Mouse (Mus musculus): ENCODE measurements at regions not wholly inside any gene's neighbourhood (a gene's known extent, or its start where the extent isn't known, plus 50 kb on each side); places are given as distances from the start of the nearest gene placed in this dataset.
A peak's percentile ranks its signal among the peaks of the same experiment; 100 is the strongest.
"Not testable (repeated sequence)": the region's sequence is repeated elsewhere in the genome, so short reads cannot be mapped to it uniquely, and the experiment has no call there.

- DNase-seq (ENCODE audit: low spot score) = no peak
These were observed 53.6 kb upstream of the Wdfy3 start for GRCm38 (mm10) chr5:102123285-102123684.

GRCm38 (mm10) chr5:102126737-102127136 is 57.0 kb upstream of the Wdfy3 start:
- DNase-seq (ENCODE audit: low spot score) = peak; percentile 13

- DNase-seq (ENCODE audit: low spot score) = no peak
These were observed 78.3 kb upstream of the Wdfy3 start for GRCm38 (mm10) chr5:102147991-102148390.

- peak; percentile 24 for DNase-seq (ENCODE audit: low spot score)
These were observed 79.9 kb upstream of the Wdfy3 start for GRCm38 (mm10) chr5:102149481-102150129.

- DNase-seq (ENCODE audit: low spot score) = no peak
These were observed 89.9 kb upstream of the Wdfy3 start for GRCm38 (mm10) chr5:102159621-102160020.

- DNase-seq (ENCODE audit: low spot score) = no peak
These were observed 98.3 kb upstream of the Wdfy3 start for GRCm38 (mm10) chr5:102167981-102168380.

- DNase-seq (ENCODE audit: low spot score) = no peak
These were observed 102.1 kb upstream of the Wdfy3 start for GRCm38 (mm10) chr5:102171808-102172207.

GRCm38 (mm10) chr5:102180250-102180649 is 110.5 kb upstream of the Wdfy3 start:
- DNase-seq (ENCODE audit: low spot score) = no peak

GRCm38 (mm10) chr5:102188951-102189350 is 119.2 kb upstream of the Wdfy3 start:
- DNase-seq (ENCODE audit: low spot score) = not testable (repeated sequence)

- DNase-seq (ENCODE audit: low spot score) = no peak
These were observed 136.7 kb upstream of the Wdfy3 start for GRCm38 (mm10) chr5:102206456-102206855.

- peak; percentile 22 for DNase-seq (ENCODE audit: low spot score)
These were observed 137.2 kb upstream of the Wdfy3 start for GRCm38 (mm10) chr5:102206953-102207352.

- no peak for DNase-seq (ENCODE audit: low spot score)
These were observed 143.4 kb upstream of the Wdfy3 start for GRCm38 (mm10) chr5:102213145-102213544.

- no peak for DNase-seq (ENCODE audit: low spot score)
These were observed 157.4 kb upstream of the Wdfy3 start for GRCm38 (mm10) chr5:102227131-102227530.

- no peak for DNase-seq (ENCODE audit: low spot score)
These were observed 172.9 kb upstream of the Wdfy3 start for GRCm38 (mm10) chr5:102242614-102243013.

GRCm38 (mm10) chr5:102244706-102245105 is 175.0 kb upstream of the Wdfy3 start:
- DNase-seq (ENCODE audit: low spot score) = no peak

GRCm38 (mm10) chr5:102248747-102249146 is 179.0 kb upstream of the Wdfy3 start:
- DNase-seq (ENCODE audit: low spot score) = no peak

- no peak for DNase-seq (ENCODE audit: low spot score)
These were observed 181.4 kb upstream of the Wdfy3 start for GRCm38 (mm10) chr5:102251076-102251475.

- DNase-seq (ENCODE audit: low spot score) = no peak
These were observed 184.1 kb upstream of the Wdfy3 start for GRCm38 (mm10) chr5:102253786-102254185.

GRCm38 (mm10) chr5:102257104-102257503 is 187.4 kb upstream of the Wdfy3 start:
- DNase-seq (ENCODE audit: low spot score) = no peak

GRCm38 (mm10) chr5:102261621-102262020 is 191.9 kb upstream of the Wdfy3 start:
- no peak for DNase-seq (ENCODE audit: low spot score)

GRCm38 (mm10) chr5:102266451-102266850 is 196.7 kb upstream of the Wdfy3 start:
- DNase-seq (ENCODE audit: low spot score) = no peak

- DNase-seq (ENCODE audit: low spot score) = no peak
These were observed 197.4 kb upstream of the Wdfy3 start for GRCm38 (mm10) chr5:102267150-102267549.

- no peak for DNase-seq (ENCODE audit: low spot score)
These were observed 199.5 kb upstream of the Wdfy3 start for GRCm38 (mm10) chr5:102269204-102269603.

- no peak for DNase-seq (ENCODE audit: low spot score)
These were observed 205.6 kb upstream of the Arhgap24 start for GRCm38 (mm10) chr5:102275621-102276020.

All from ovary, postnatal 10 days (tissue).